Mouse (Mus musculus) CH12.LX (cell line): ENCODE measurements around the gene Surf6. TPM values are rescaled to one million over a fixed set of nuclear protein-coding genes. Genes with fewer than 3 reads are reported as not detected.
A peak's percentile ranks its signal among the peaks of the same experiment; 100 is the strongest.
"Not testable (repeated sequence)": the region's sequence is repeated elsewhere in the genome, so short reads cannot be mapped to it uniquely, and the experiment has no call there.

Source experiments
- DNase-seq: peaks from one replicate; pipeline ENCODE4 v3.0.0-alpha.2; 2013; ENCODE audit errors: extremely low read depth
- H3K27ac ChIP-seq: 2 replicates; pipeline ENCODE4 v1.5.1; 2012; ENCODE audit warnings: low read depth, mild to moderate bottlenecking, control low read depth, moderate library complexity; ENCODE audit not compliant: insufficient read depth
- H3K27me3 ChIP-seq: replicated peaks from 2 replicates; pipeline ENCODE3; 2012; ENCODE audit warnings: inconsistent platforms
- H3K36me3 ChIP-seq, 2 experiments: replicated peaks in 1 of 2; 2 replicates each; pipeline versions ENCODE3 to v1.6.1; 2012; ENCODE audit warnings: inconsistent platforms in 1 of 2, low read length in 1 of 2, mild to moderate bottlenecking in 1 of 2, mixed read lengths in 1 of 2, moderate library complexity in 1 of 2; ENCODE audit not compliant: control insufficient read depth in 1 of 2, insufficient read depth in 1 of 2
- H3K4me1 ChIP-seq, 2 experiments: 2 replicates each; pipeline ENCODE4 v1.6.1; 2012; ENCODE audit warnings: inconsistent platforms in 1 of 2, moderate library complexity in 1 of 2; ENCODE audit not compliant: insufficient read depth in 2 of 2, control insufficient read depth in 1 of 2
- H3K4me2 ChIP-seq: 2 replicates; pipeline ENCODE4 v1.6.1; 2012; ENCODE audit warnings: low read depth, mild to moderate bottlenecking, control low read depth; ENCODE audit not compliant: poor library complexity, insufficient read depth, severe bottlenecking
- H3K4me3 ChIP-seq, 3 experiments: fragments of 150-350 bp in 1 of 3; sonication (generic) in 1 of 3; replicated peaks in 1 of 3; 2 replicates each; pipeline versions ENCODE3 to v1.5.1; 2011 to 2012; ENCODE audit warnings: low read depth in 2 of 3, low read length in 2 of 3, mild to moderate bottlenecking in 2 of 3, moderate library complexity in 2 of 3, control low read depth in 1 of 3, improper control_type of control experiment in 1 of 3, inconsistent platforms in 1 of 3, mixed read lengths in 1 of 3; ENCODE audit not compliant: poor library complexity in 1 of 3
- H3K79me2 ChIP-seq: replicated peaks from 2 replicates; pipeline ENCODE4 v1.6.1; 2012; ENCODE audit warnings: mild to moderate bottlenecking, moderate library complexity; ENCODE audit not compliant: control insufficient read depth, poor library complexity, insufficient read depth, severe bottlenecking; ENCODE audit errors: extremely low read depth
- H3K9ac ChIP-seq: 2 replicates; pipeline ENCODE4 v1.6.1; 2012; ENCODE audit warnings: low read depth, mild to moderate bottlenecking, control low read depth, moderate library complexity; ENCODE audit not compliant: insufficient read depth
- H3K9me3 ChIP-seq: replicated peaks from 2 replicates; pipeline ENCODE3; 2012; ENCODE audit warnings: low read length, inconsistent platforms, mixed read lengths
- BHLHE40 ChIP-seq: IDR thresholded peaks from 2 replicates; pipeline ENCODE4 v1.6.1; 2011; ENCODE audit warnings: mild to moderate bottlenecking, low read depth, low read length, improper control_type of control experiment
- CTCF ChIP-seq, 2 experiments: IDR thresholded peaks in 1 of 2; conservative IDR thresholded peaks in 1 of 2; 2 replicates each; pipeline ENCODE4 v1.5.1; 2011 to 2012; ENCODE audit warnings: low read depth in 2 of 2, low read length in 2 of 2, improper control_type of control experiment in 1 of 2, inconsistent platforms in 1 of 2, mild to moderate bottlenecking in 1 of 2, moderate library complexity in 1 of 2
- ELF1 ChIP-seq: IDR thresholded peaks from 2 replicates; pipeline ENCODE4 v1.6.1; 2014; ENCODE audit warnings: low read depth, mild to moderate bottlenecking, inconsistent platforms, low read length, improper control_type of control experiment
- MAX ChIP-seq: IDR thresholded peaks from 2 replicates; pipeline ENCODE4 v1.6.1; 2011; ENCODE audit warnings: low read length, improper control_type of control experiment
- MXI1 ChIP-seq: IDR thresholded peaks from 2 replicates; pipeline ENCODE4 v1.6.1; 2011; ENCODE audit warnings: mild to moderate bottlenecking, low read depth, low read length, improper control_type of control experiment
- POLR2AphosphoS2 ChIP-seq: IDR thresholded peaks from 2 replicates; pipeline ENCODE4 v1.6.1; 2011; ENCODE audit warnings: low read depth, low read length, improper control_type of control experiment
- dilution Hi-C: fragments of 300-500 bp; cut with MboI; formaldehyde crosslinking; loops from 2 replicates; pipeline ENCODE4 v1.14.3; 2020; ENCODE audit warnings: low sequenced_read_pairs; ENCODE audit not compliant: extremely low pct_unique_long_range_greater_than_20kb, extremely low pct_ligation_motif_present
- in situ Hi-C: fragments of 300-500 bp; cut with MboI; formaldehyde crosslinking; loops from 3 replicates; pipeline ENCODE4 v1.14.3; 2019; ENCODE audit warnings: low sequenced_read_pairs, low pct_ligation_motif_present, low pct_unique_long_range_greater_than_20kb, mixed read lengths
- polyA plus RNA-seq: library from polyadenylated mRNA; unstranded; fragments of >175 nt; gene quantifications from 2 replicates; pipeline ENCODE4 v1.2.1, GENCODE M21; 2012; ENCODE audit warnings: low read depth; ENCODE audit not compliant: insufficient read length
- total RNA-seq, 2 experiments: library from RNA; depleted of rRNA; stranded (reverse); fragments of 300-350 nt in 1 of 2; fragments of >200 nt in 1 of 2; gene quantifications; 2 replicates each; pipeline ENCODE4 v1.2.3; 2012 to 2014

The Surf6 gene
- total and polyA plus RNA-seq, 3 experiments, result 29.0 to 47.5 (median 34.8) TPM

GRCm38 (mm10) chr2:26895898-26896297 lies 6.8 kb downstream of the Surf6 start:
- Histone ChIP-seq H3K27ac (no peak overlapping the region), H3K79me2 (peaks cover 15% of the 10 kb centered on the region), H3K4me1 (peaks cover 0 to 18% of the 10 kb centered on the region in 2 experiments; a peak in 2 of 4 replicates), H3K9ac (no peak overlapping the region), H3K9me3 (no peaks in the 10 kb centered on the region), H3K27me3 (no peaks in the 10 kb centered on the region), H3K4me3 (no peak overlapping the region), H3K36me3 (peaks cover 79 to 91% of the 10 kb centered on the region in 2 experiments), H3K4me2 (no peak overlapping the region)
- dilution Hi-C loops (no loop called here), in situ Hi-C loops (loop anchor here (5.0 kb wide), 1 partner anchor 244 kb away; no protein-coding TSS in a partner anchor)
- DNase-seq, result no peak
- TF ChIP-seq CTCF (conservative IDR thresholded peaks at IDR 0.05 in 1 of 2, IDR thresholded peaks at IDR 0.05 in 1 of 2; ENCODE audit: low read depth in 2 of 2, low read length in 2 of 2) (peak in 1 of 2 experiments; percentile 44; a peak in 2 of 4 replicates), ELF1 (no peak), BHLHE40 (no peak)

GRCm38 (mm10) chr2:26886170-26886569 lies 16.5 kb downstream of the Surf6 start:
- H3K36me3 ChIP-seq, result peaks cover 21 to 29% of the 10 kb centered on the region in 2 experiments
- H3K9me3 ChIP-seq, H3K4me1 ChIP-seq, dilution Hi-C loops, H3K4me3 ChIP-seq, H3K27ac ChIP-seq, H3K9ac ChIP-seq, H3K27me3 ChIP-seq, H3K4me2 ChIP-seq, H3K79me2 ChIP-seq, DNase-seq, in situ Hi-C loops: not testable (repeated sequence)

- H3K27ac ChIP-seq, in situ Hi-C loops, dilution Hi-C loops, H3K27me3 ChIP-seq, DNase-seq, H3K9ac ChIP-seq, H3K79me2 ChIP-seq, H3K4me3 ChIP-seq, H3K9me3 ChIP-seq, H3K4me2 ChIP-seq, H3K4me1 ChIP-seq: not testable (repeated sequence)
- peaks cover 15 to 23% of the 10 kb centered on the region in 2 experiments for H3K36me3 ChIP-seq
These were observed 17.1 kb downstream of the Surf6 start for GRCm38 (mm10) chr2:26885541-26885940.

GRCm38 (mm10) chr2:26878571-26878970 lies 24.1 kb downstream of the Surf6 start:
- in situ Hi-C loops, result no loop called here

More at GRCm38 (mm10) chr2:26878571-26878970, 24.1 kb downstream of the Surf6 start:
- Histone ChIP-seq H3K4me3 (no peak overlapping the region), H3K4me2 (no peak overlapping the region), H3K79me2 (no peaks in the 10 kb centered on the region), H3K36me3 (no peaks in the 10 kb centered on the region), H3K27me3 (no peaks in the 10 kb centered on the region), H3K9me3 (peaks cover 8% of the 10 kb centered on the region), H3K4me1 (no peaks in the 10 kb centered on the region), H3K27ac (no peak overlapping the region), H3K9ac (no peak overlapping the region)
- no peak for DNase-seq
- TF ChIP-seq MXI1 (no peak), POLR2AphosphoS2 (no peak), MAX (no peak)
- dilution Hi-C loops, result no loop called here
